Mouse (Mus musculus) telencephalon, adult 2 months (tissue): ENCODE results near the gene Hc.
A peak's percentile ranks its signal among the peaks of the same experiment; 100 is the strongest.

Source experiments
- DNase-seq: peaks from one replicate; pipeline ENCODE4 v3.0.0-alpha.2; 2011; ENCODE audit warnings: low read depth, low spot score

Gene Hc

DNA sequence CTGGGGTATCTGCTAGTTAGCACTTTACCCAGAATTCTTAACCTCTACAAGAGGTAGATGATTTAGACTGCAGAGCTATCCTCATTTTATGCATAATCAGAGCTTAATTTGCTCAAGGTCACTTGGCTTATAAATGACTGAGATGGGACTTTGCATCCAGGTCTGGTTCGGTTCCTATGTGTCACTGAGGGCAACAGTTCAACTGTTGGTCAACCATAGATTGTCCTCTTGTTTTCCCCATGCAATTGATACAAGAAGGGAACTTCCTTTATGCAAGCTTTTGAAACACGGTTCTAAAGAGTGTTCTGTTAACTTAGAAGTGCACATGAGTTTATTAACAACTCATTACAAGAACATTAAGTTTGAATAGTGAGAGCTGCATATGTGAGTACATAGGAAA lies 2.9 kb downstream of the Hc start:
- no peak for DNase-seq

DNA sequence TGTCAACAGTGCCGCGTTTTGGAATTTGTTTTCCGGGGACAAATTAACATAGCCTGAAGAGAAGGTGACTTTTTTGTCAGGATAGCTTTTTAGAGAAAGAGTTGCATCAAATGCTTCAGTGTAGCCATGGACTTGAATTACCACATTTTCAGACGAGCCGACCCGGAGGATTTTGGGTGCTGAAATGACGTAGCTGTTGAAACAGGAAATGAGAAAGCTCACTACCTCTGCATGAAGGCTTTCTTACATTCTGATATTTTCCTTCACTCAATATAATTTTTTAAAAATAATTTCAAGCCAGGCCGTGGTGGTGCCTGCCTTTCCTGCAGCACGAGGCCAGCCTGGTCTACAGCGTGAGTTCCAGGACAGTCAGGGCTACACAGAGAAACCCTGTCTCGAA lies 4.0 kb downstream of the Hc start:
- DNase-seq: no peak

GRCm38 (mm10) chr2:35048851-35049250 lies 12.4 kb downstream of the Hc start:
- no peak for DNase-seq

GRCm38 (mm10) chr2:35044956-35045355 lies 16.3 kb downstream of the Hc start:
- DNase-seq: peak; percentile 6

DNA sequence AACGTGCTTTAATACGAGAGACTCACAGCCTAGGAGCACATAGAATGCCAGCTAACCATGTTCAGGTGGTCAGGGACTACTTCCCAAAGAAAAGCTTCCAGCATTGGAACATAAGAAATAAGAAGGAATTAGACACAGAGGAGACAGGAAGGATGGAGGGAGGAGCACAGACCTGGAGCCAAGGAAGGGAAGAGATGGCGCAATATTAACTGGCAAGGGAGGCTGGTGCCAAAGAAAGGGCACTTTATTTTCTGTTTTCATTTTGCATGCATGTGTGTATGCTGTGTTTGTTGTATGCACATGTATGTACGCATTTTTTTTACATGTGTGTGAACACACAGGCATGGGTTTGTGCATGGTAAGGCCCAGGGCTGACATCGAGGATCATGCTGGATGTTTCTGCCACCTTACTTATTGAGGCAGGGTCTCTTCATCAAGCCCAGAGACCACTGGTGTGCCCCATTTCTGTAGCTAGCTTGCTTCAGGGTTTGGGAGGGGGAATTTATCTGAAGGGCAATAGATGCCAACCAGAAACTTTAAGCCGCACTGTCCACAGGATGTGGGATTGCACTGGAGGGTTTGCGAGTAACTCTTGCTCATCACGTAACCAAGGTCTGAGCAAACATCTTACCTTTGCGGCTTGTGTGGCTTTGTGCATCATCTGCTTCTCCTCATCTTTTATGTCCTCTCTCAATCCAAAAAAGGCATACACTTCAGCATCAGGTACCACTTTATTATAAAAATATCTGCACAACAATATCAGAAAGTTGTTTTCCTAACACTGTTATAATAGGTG lies 22.5 kb downstream of the Hc start:
- DNase-seq: no peak

DNA sequence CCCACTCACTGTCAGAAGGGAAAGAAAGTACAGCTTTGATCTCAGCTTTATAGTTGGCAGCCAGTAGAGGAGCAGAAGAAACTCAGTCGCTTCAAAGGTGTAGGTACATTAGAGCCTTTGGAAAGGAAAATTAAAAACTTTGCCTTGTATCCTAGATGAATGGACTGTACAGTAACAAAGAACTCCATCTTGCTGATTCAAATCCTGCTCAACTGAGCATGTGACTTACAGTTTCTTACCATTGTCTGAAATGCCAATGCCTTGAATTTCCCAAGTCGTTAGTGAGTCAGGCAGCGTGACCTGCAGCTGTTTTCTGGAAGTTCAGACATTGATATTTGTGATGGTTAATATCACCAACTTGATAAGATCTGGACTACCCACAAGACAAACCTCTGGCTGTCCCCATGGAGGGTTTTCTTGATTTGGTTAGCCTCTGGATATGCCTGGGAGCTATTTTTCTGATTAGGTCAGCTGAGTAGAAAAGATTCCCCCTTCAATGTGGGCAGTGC lies 36.5 kb downstream of the Hc start:
- DNase-seq: peak; percentile 6

GRCm38 (mm10) chr2:35021806-35022205 lies 39.4 kb downstream of the Hc start:
- DNase-seq: no peak

DNA sequence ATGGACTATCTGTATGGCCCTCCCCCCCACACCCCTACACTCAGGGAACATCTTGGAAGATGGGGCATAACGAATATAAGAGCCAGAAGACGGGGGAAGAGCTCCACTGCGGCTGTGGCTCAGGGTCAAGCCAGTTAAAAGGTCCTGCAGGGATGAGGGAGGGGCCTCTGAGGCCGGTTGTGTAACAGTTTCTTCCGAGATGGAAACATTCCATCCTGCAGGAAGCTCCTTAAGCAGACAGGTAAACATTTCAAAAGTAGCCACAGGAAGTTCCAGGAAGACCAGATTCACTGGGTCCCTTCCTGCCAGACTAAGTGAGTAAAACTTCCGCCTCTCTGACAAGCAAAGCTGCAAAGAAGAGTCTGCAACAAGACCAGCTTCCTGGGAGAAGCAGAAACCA lies 45.4 kb downstream of the Hc start:
- DNase-seq: no peak

DNA sequence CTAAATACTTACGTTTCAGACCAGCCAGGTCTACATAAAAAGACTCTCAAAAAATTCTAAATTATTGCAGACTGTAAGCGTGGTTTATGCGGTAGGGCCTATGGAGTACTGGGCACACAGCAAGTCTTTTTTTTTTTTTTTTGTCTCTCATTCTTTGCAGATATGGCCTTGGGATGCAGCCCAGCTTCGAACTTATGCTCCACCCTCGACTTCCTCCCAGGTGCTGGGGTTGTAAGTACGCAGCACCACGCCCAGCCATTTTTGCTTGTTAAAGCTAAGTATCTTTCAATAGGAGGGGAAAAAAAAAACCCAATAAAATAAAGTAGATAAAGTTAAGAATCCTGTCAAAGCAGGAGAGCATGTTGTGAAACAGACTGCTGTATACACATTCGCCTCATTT lies 49.6 kb downstream of the Hc start:
- no peak for DNase-seq

DNA sequence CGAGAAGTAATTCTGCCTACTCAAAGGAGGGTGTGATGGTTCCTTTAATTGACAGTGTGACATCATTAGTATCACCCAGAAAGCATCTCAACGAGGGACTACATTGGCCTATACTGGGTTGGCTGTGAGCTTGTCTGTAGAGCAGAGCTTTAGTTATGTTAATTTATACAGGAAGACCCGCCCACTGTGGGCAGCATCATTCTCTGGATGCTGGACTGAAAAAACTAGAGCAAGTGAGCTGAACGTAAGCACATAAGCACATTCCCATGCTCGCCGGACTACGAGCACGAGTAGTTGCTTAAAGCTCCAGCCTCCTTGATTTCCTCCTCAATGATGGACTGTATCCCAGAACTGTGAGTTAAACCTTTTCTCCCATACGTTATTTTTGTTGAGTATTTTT lies 62.3 kb downstream of the Hc start:
- peak; percentile 36 for DNase-seq

- DNase-seq: peak; percentile 43
Observed at GRCm38 (mm10) chr2:34996506-34996905, 64.7 kb downstream of the Hc start.

DNA sequence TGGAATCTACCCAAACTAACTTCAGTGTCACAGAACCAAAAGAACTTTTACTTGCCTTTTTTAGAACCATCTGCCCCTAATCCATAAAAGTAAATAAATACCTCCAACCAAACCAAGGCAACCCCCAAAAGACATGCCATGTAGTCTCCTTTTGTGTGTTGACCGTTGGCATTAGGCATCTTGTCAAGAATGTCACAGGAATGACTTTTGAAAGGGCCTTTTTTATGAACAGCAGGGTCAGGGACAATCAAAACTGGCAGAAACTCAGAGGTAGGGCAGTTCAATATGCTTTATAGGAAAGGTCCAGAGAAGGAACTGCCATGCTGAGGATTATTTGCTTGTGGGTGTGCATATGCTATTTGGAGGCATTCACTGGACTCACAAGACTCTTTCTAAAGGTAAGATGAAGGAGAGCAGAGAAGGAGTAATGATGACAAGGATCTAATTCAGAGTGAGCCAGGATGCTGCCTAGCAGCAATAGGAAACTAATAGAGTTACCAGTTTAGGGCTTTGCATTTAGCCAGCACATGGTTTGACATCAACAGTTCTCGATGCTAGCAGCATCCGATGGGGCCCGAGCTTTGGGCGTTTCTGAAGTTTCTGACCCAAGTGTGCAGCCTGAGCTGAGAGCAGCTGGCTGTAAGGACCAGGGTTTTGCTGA lies 67.4 kb downstream of the Hc start:
- DNase-seq: no peak

GRCm38 (mm10) chr2:34992729-34993695 lies 68.2 kb downstream of the Hc start:
- peak; percentile 35 for DNase-seq

DNA sequence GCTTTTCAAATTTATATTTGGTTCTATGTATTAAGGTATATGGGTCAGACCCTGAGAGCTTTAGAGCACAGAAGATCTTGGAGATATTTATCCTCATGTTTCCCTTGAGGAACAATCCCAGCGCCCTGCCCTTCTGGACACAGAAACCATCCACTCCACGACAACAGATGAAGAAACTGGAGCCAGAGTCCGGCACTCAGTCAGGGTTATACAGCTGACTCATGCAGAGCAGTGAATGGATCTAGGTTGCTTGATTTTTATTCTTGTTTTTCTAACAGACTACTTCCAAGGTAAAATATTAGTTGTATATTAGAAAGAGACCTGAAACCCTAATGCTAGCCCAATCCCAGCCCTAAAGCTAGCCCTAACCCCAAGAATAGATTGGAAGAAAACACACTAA lies 69.3 kb downstream of the Hc start:
- DNase-seq: no peak

- DNase-seq: no peak
Observed at GRCm38 (mm10) chr2:34989749-34990148, 71.5 kb downstream of the Hc start.

GRCm38 (mm10) chr2:34987595-34987994 lies 73.6 kb downstream of the Hc start:
- no peak for DNase-seq

GRCm38 (mm10) chr2:34984885-34985284 lies 76.4 kb downstream of the Hc start:
- no peak for DNase-seq

- DNase-seq: no peak
Observed at GRCm38 (mm10) chr2:34982906-34983698, 78.1 kb downstream of the Hc start.

DNA sequence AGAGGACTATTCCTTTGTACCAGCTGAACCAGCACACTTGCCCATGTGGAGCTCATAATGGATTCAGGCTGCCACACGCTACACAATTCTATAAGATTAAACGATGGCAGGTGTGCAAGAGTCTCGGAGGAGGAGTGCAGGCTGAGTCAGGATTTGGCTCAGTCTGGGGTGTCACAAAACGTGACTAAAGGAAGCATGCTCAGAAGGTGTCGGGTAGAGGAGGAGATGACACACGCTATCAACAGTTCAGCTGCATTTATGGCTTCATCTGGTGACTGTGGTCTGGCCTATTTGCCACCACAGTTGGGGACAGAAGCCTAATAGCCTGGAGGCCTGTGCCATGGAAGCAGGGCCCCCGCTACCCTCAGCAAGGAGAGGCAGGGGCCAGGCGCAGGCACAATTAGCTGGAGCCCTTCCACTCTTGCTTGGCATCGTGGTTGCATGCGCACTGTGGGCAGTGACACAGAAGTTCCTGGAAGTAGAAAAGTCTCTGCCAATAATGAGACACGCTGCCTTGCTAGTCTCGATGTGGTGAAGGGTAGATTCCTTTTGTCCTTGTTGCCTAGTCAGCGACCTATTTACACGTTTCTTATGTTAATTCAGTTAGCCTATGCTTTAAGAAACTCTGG lies 79.0 kb downstream of the Hc start:
- peak; percentile 58 for DNase-seq

DNA sequence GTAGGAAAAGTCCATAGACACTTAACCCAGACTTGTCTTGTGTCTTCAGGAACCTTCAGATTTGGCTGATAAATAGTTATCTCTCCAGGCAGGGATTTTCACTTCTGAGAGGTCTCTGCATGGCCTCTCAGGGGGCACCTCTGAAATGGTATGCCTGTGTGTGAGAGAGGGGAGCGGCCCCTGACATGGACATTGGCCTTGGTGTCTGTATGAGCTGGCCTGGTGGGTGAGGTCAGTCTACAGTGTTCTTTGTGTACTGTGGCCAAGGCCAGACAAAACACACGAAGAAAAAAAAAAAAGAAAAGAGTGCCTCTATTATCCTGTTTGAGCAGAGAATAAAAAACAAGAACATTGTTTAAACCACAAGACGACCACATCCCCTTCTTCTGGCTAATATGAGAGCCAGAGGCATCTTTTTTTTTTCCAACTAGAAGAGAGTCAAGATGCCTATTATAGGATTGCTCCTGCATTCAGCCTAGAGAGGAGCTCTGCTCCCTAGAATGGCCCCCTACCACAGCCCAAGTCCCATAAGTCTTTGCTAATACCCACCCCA lies 81.7 kb downstream of the Hc start:
- DNase-seq: no peak
